Mouse (Mus musculus): ENCODE data around the gene Ern1.

- TF ChIP-seq CTCF (IDR thresholded peaks at IDR 0.05; ENCODE audit: borderline replicate concordance, control insufficient read depth, extremely low read depth, insufficient read depth, low read length, poor library complexity) (no peak), POLR2A (IDR thresholded peaks at IDR 0.05; ENCODE audit: control insufficient read depth, extremely low read depth, insufficient read depth, low read length, poor library complexity) (no peak)
Observed at GRCm38 (mm10) chr11:106383051-106383790, 104.4 kb downstream of the Ern1 start.

Data from thymus, adult 2 months (tissue).